Mouse (Mus musculus): Measurements from ENCODE around the gene Aox3.

Gene Aox3

GRCm38 (mm10) chr1:58112880-58113279 lies at the start of gene Aox3:
Aox3 (plus strand) TSS chr1:58113130.
- DNase-seq (ENCODE audit: low spot score in 2 of 2) = peak; percentile 64 to 72

GRCm38 (mm10) chr1:58065151-58065550 lies 47.8 kb upstream of the Aox3 start:
- no peak for DNase-seq (ENCODE audit: low spot score in 2 of 2)

- DNase-seq (ENCODE audit: low spot score in 2 of 2) = no peak
Measured at GRCm38 (mm10) chr1:58065606-58066005, 47.3 kb upstream of the Aox3 start.

GRCm38 (mm10) chr1:58069181-58069580 lies 43.7 kb upstream of the Aox3 start:
- DNase-seq (ENCODE audit: low spot score in 2 of 2) = no peak

GRCm38 (mm10) chr1:58070091-58070490 lies 42.8 kb upstream of the Aox3 start:
- DNase-seq (ENCODE audit: low spot score in 2 of 2) = no peak

- no peak for DNase-seq (ENCODE audit: low spot score in 2 of 2)
Measured at GRCm38 (mm10) chr1:58071006-58071405, 41.9 kb upstream of the Aox3 start.

GRCm38 (mm10) chr1:58071509-58071908 lies 41.4 kb upstream of the Aox3 start:
- DNase-seq (ENCODE audit: low spot score in 2 of 2) = no peak

GRCm38 (mm10) chr1:58072416-58072815 lies 40.5 kb upstream of the Aox3 start:
- DNase-seq (ENCODE audit: low spot score in 2 of 2) = no peak

- no peak for DNase-seq (ENCODE audit: low spot score in 2 of 2)
Measured at GRCm38 (mm10) chr1:58072991-58073730, 39.8 kb upstream of the Aox3 start.

GRCm38 (mm10) chr1:58074266-58074665 lies 38.7 kb upstream of the Aox3 start:
- no peak for DNase-seq (ENCODE audit: low spot score in 2 of 2)

GRCm38 (mm10) chr1:58077882-58078281 lies 35.0 kb upstream of the Aox3 start:
- DNase-seq (ENCODE audit: low spot score in 2 of 2) = no peak

- no peak for DNase-seq (ENCODE audit: low spot score in 2 of 2)
Measured at GRCm38 (mm10) chr1:58078390-58078789, 34.5 kb upstream of the Aox3 start.

GRCm38 (mm10) chr1:58079689-58080088 lies 33.2 kb upstream of the Aox3 start:
- no peak for DNase-seq (ENCODE audit: low spot score in 2 of 2)

- no peak for DNase-seq (ENCODE audit: low spot score in 2 of 2)
Measured at GRCm38 (mm10) chr1:58080446-58080845, 32.5 kb upstream of the Aox3 start.

GRCm38 (mm10) chr1:58081356-58081755 lies 31.6 kb upstream of the Aox3 start:
- DNase-seq (ENCODE audit: low spot score in 2 of 2) = no peak

- DNase-seq (ENCODE audit: low spot score in 2 of 2) = no peak
Measured at GRCm38 (mm10) chr1:58089316-58089715, 23.6 kb upstream of the Aox3 start.

GRCm38 (mm10) chr1:58090191-58090590 lies 22.7 kb upstream of the Aox3 start:
- DNase-seq (ENCODE audit: low spot score in 2 of 2) = no peak

GRCm38 (mm10) chr1:58091213-58091612 lies 21.7 kb upstream of the Aox3 start:
- no peak for DNase-seq (ENCODE audit: low spot score in 2 of 2)

GRCm38 (mm10) chr1:58091992-58092560 lies 20.9 kb upstream of the Aox3 start:
- no peak for DNase-seq (ENCODE audit: low spot score in 2 of 2)

- DNase-seq (ENCODE audit: low spot score in 2 of 2) = no peak
Measured at GRCm38 (mm10) chr1:58097338-58097737, 15.6 kb upstream of the Aox3 start.

- no peak for DNase-seq (ENCODE audit: low spot score in 2 of 2)
Measured at GRCm38 (mm10) chr1:58099119-58099518, 13.8 kb upstream of the Aox3 start.

GRCm38 (mm10) chr1:58101531-58102146 lies 11.3 kb upstream of the Aox3 start:
- no peak for DNase-seq (ENCODE audit: low spot score in 2 of 2)

- DNase-seq (ENCODE audit: low spot score in 2 of 2) = no peak
Measured at GRCm38 (mm10) chr1:58102494-58102893, 10.4 kb upstream of the Aox3 start.

Data from frontal cortex, postnatal 25 days (tissue).